Mouse (Mus musculus): ENCODE results near the gene Frem3. TPM values are rescaled to one million over a fixed set of nuclear protein-coding genes. Genes with fewer than 3 reads are reported as not detected.

Frem3 gene
- polyA plus RNA-seq, 1 experiment from 2014 or later = 0.01 TPM

DNA sequence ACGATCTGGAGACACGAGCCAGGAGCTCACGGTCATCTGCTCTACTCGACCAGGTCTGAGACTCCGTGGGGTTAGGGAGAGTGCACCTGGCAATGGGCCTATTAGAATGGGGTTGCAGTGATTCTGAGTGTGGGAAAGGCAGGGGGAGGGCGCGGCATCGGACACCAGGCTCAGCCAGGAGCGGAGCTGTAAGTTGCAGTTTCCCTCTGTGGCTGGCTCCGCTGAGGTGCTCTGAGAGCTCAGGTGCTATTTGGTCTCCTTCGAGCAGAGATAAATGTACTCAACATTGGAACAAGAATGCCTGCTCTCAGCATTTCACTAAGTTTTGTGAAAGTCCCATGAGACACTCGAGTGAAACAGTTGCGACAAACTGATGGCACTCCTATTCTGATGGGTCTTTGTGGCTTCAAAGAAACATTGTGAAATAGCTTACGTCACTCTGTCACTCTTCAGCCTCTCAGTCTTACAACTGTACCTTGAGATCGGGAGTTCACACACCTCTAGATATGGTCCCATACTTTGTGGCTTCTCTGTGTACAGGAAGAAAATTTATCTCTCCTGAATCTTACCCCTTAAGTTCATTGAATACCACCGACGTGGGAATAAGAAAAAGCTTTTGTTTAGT, 58.5 kb downstream of the Frem3 start:
- no peak overlapping the region for H3K9ac ChIP-seq (ENCODE audit: low read length)
- no peak overlapping the region for H3K27ac ChIP-seq (ENCODE audit: low read depth, low read length)
- WGBS = 83% methylated on average over 17 of the region's 17 CpGs
- no peaks in the 10 kb centered on the region for H3K27me3 ChIP-seq (ENCODE audit: control insufficient read depth, insufficient read depth, low read length)
- no peak for ATAC-seq (ENCODE audit: low FRiP score)
- H3K9me3 ChIP-seq (ENCODE audit: control insufficient read depth, low read length) = no peaks in the 10 kb centered on the region
- H3K36me3 ChIP-seq (ENCODE audit: control insufficient read depth, insufficient read depth, low read length) = no peaks in the 10 kb centered on the region
- no peak overlapping the region for H3K4me2 ChIP-seq
- H3K4me1 ChIP-seq (ENCODE audit: control insufficient read depth, insufficient read depth, low read length) = no peaks in the 10 kb centered on the region
- H3K4me3 ChIP-seq (ENCODE audit: low read depth, low read length) = no peak overlapping the region
- DNase-seq (ENCODE audit: low spot score, missing footprints) = no peak

DNA sequence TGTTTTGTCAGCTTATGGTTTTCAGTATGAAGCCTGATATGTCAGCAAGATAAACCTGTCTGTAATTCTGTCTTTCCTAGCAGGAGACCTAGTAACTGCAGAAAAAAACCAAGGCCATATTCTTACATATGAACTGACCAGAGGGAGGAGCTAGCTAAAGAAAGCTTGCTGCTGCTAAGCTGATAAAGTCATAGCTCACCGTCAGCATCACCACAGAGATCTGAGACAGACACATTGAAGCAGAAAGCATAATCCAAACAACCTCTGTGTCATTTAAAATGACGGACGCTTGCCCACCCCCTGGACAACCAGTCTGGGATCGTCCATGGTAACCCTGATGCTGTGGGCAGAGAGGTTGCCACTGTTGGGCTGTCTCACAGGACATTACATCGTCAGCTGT, 71.7 kb downstream of the Frem3 start:
- H3K36me3 ChIP-seq (ENCODE audit: control insufficient read depth, insufficient read depth, low read length) = no peaks in the 10 kb centered on the region
- no peak overlapping the region for H3K27ac ChIP-seq (ENCODE audit: low read depth, low read length)
- DNase-seq (ENCODE audit: low spot score, missing footprints) = peak; percentile 59
- H3K4me1 ChIP-seq (ENCODE audit: control insufficient read depth, insufficient read depth, low read length) = no peaks in the 10 kb centered on the region
- no peaks in the 10 kb centered on the region for H3K9me3 ChIP-seq (ENCODE audit: control insufficient read depth, low read length)
- no peak overlapping the region for H3K4me3 ChIP-seq (ENCODE audit: low read depth, low read length)
- no peak for ATAC-seq (ENCODE audit: low FRiP score)
- H3K27me3 ChIP-seq (ENCODE audit: control insufficient read depth, insufficient read depth, low read length) = no peaks in the 10 kb centered on the region
- H3K4me2 ChIP-seq = no peak overlapping the region
- WGBS = 79% methylated on average over 5 of the region's 5 CpGs
- no peak overlapping the region for H3K9ac ChIP-seq (ENCODE audit: low read length)

DNA sequence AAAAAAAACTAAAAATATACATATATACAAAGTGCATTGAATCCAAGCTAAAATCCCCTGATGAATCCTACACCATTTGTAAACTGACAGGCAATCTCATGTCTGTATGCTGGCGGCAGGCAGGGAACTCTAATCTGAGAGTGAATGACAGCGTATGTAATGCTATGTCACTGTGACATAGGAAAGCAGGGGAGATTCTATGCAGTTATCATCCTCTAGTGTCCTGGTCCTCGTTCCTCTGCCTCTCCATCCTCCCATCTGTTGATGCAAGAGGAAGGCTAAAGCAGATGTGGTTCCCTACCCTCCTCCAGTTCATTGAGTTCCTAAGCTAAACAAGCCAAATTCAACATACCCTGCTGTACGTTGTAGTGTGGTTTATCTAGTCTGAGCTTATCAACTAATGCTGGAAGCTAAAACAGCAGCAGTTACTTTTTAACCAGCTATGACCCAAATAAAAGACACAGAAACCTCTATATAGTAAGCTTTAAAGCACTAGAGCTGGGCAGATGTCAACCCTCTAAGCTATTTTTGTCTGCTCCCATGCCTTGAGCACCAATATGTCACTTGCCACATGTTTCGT, 73.0 kb downstream of the Frem3 start:
- Histone ChIP-seq H3K4me3 (ENCODE audit: low read depth, low read length) (no peak overlapping the region), H3K9ac (ENCODE audit: low read length) (no peak overlapping the region), H3K36me3 (ENCODE audit: control insufficient read depth, insufficient read depth, low read length) (no peaks in the 10 kb centered on the region), H3K27ac (ENCODE audit: low read depth, low read length) (no peak overlapping the region), H3K9me3 (ENCODE audit: control insufficient read depth, low read length) (no peaks in the 10 kb centered on the region), H3K4me1 (ENCODE audit: control insufficient read depth, insufficient read depth, low read length) (no peaks in the 10 kb centered on the region), H3K4me2 (no peak overlapping the region), H3K27me3 (ENCODE audit: control insufficient read depth, insufficient read depth, low read length) (no peaks in the 10 kb centered on the region)
- DNase-seq (ENCODE audit: low spot score, missing footprints) (no peak), ATAC-seq (ENCODE audit: low FRiP score) (no peak)
- 83% methylated on average over 5 of the region's 5 CpGs for WGBS

DNA sequence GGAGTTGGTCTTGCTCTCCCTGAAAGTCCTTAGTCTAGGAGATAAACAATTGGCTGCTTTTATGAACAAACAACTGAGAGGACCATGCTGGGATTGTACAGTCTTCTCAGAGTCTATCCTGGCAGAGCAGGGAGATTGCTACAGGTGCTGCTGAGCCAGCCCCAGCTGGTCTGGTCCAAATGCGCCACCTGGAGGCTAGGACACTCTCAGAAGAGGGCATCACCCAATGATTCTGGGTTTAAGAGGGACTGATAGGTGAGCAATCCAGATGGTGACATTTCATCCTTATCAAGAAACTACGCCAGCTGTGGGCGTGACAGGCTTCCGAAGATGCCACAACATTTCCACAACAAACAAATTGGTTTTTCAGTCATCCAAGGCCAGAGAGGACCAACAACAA, 77.3 kb downstream of the Frem3 start:
- ATAC-seq (ENCODE audit: low FRiP score) = peak; percentile 57; the same call in 1 of the 2 replicates
- WGBS = 51% methylated on average over 4 of the region's 4 CpGs
- H3K27me3 ChIP-seq (ENCODE audit: control insufficient read depth, insufficient read depth, low read length) = no peaks in the 10 kb centered on the region

DNA sequence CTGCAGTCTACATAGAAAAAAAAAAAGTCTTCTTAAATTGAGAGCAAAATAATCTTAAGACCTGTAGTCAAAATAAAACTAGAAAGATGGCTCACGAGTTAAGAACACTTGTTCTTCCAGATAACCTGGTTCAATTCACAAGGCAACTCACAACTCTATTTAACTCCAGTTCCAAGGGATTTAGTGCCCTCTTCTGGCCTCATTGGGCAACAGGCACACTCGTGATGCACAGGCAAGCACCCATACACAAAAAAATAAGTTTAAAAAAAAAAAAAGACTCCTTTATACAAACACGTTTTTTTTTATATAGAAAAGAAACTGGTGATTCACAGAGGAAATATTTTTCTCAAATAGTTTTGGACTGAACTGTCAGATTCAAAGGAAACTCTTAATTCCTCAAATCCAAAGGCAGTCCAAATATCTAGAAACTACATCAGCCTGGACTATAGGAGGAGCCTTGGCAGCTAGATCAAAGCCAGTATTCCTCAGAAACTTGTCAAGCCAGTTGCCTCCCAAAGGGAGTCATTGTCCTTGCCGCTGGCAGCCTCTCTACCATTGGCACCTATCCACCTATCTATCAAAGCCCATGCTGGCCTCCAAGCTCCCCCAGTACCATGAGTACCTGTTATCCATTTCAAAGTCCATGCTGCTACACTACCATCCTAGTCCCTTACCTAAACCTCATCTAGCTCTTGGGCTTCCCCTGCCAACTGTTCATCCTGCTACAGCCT, 100.0 kb downstream of the Frem3 start:
- 89% methylated on average over 4 of the region's 4 CpGs for WGBS
- no peaks in the 10 kb centered on the region for H3K9me3 ChIP-seq (ENCODE audit: control insufficient read depth, low read length)
- no peak for ATAC-seq (ENCODE audit: low FRiP score)
- H3K4me1 ChIP-seq (ENCODE audit: control insufficient read depth, insufficient read depth, low read length) = no peaks in the 10 kb centered on the region
- no peak overlapping the region for H3K27ac ChIP-seq (ENCODE audit: low read depth, low read length)
- H3K27me3 ChIP-seq (ENCODE audit: control insufficient read depth, insufficient read depth, low read length) = no peaks in the 10 kb centered on the region
- H3K9ac ChIP-seq (ENCODE audit: low read length) = no peak overlapping the region
- no peak overlapping the region for H3K4me2 ChIP-seq
- DNase-seq (ENCODE audit: low spot score, missing footprints) = no peak
- peaks cover 23% of the 10 kb centered on the region for H3K36me3 ChIP-seq (ENCODE audit: control insufficient read depth, insufficient read depth, low read length)
- no peak overlapping the region for H3K4me3 ChIP-seq (ENCODE audit: low read depth, low read length)

More for the DNA sequence above, 77.3 kb downstream of the Frem3 start:
- Histone ChIP-seq H3K27ac (ENCODE audit: low read depth, low read length) (no peak overlapping the region), H3K36me3 (ENCODE audit: control insufficient read depth, insufficient read depth, low read length) (no peaks in the 10 kb centered on the region), H3K4me2 (no peak overlapping the region), H3K4me1 (ENCODE audit: control insufficient read depth, insufficient read depth, low read length) (no peaks in the 10 kb centered on the region), H3K9ac (ENCODE audit: low read length) (no peak overlapping the region), H3K9me3 (ENCODE audit: control insufficient read depth, low read length) (no peaks in the 10 kb centered on the region), H3K4me3 (ENCODE audit: low read depth, low read length) (no peak overlapping the region)
- peak; percentile 80 for DNase-seq (ENCODE audit: low spot score, missing footprints)

- H3K27ac ChIP-seq (ENCODE audit: low read depth, low read length) = no peak overlapping the region
- H3K9ac ChIP-seq (ENCODE audit: low read length) = no peak overlapping the region
- DNase-seq (ENCODE audit: low spot score, missing footprints) (no peak), ATAC-seq (ENCODE audit: low FRiP score) (no peak)
- H3K9me3 ChIP-seq (ENCODE audit: control insufficient read depth, low read length) = no peaks in the 10 kb centered on the region
- H3K4me3 ChIP-seq (ENCODE audit: low read depth, low read length) = no peak overlapping the region
- 82% methylated on average over 1 of the region's 1 CpGs for WGBS
- peaks cover 15% of the 10 kb centered on the region for H3K36me3 ChIP-seq (ENCODE audit: control insufficient read depth, insufficient read depth, low read length)
- H3K4me2 ChIP-seq = no peak overlapping the region
- no peaks in the 10 kb centered on the region for H3K27me3 ChIP-seq (ENCODE audit: control insufficient read depth, insufficient read depth, low read length)
- H3K4me1 ChIP-seq (ENCODE audit: control insufficient read depth, insufficient read depth, low read length) = no peaks in the 10 kb centered on the region
Observed at GRCm38 (mm10) chr8:80714461-80714860, 103.6 kb downstream of the Frem3 start.

DNA sequence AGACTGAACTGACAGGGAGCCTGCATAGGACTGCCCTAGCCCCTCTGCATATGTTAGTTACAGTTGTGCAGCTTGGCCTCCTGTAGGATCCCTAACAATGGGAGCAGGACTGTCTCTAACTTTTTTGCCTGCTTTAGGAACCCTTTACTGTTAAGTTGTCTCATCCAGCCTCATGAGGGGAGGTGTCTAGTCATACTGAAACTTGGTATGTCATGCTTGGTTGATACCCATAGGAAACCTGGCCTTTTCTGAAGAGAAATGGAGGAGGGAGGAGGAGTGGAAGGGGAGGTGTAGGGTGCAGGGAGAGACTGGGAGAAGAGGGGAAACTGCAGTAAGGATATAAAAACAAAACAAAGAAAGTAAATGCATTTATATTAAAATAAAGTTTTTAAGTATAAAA, 121.4 kb downstream of the Frem3 start:
- Histone ChIP-seq H3K27ac (ENCODE audit: low read depth, low read length) (no peak overlapping the region), H3K4me3 (ENCODE audit: low read depth, low read length) (no peak overlapping the region), H3K4me1 (ENCODE audit: control insufficient read depth, insufficient read depth, low read length) (no peaks in the 10 kb centered on the region), H3K9me3 (ENCODE audit: control insufficient read depth, low read length) (no peaks in the 10 kb centered on the region), H3K9ac (ENCODE audit: low read length) (no peak overlapping the region), H3K27me3 (ENCODE audit: control insufficient read depth, insufficient read depth, low read length) (no peaks in the 10 kb centered on the region), H3K4me2 (no peak overlapping the region), H3K36me3 (ENCODE audit: control insufficient read depth, insufficient read depth, low read length) (peaks cover 17% of the 10 kb centered on the region)
- no peak for ATAC-seq (ENCODE audit: low FRiP score)
- DNase-seq (ENCODE audit: low spot score, missing footprints) = no peak

DNA sequence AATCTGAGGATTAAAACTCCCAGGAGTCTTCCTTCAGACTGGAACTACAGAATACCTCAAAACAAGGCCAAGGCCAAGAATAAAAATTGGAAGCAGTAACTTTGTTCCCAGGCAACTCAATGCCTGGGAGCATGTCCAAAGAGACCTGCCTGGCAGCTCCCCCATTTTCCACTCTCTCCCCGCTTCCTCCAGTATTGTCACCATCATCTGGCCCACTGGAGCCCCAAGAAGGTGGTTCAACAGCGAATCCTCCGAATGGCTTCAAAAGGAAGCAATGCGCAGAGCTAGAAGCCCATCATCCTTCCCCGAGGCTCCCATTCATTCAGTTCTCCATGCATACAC, 127.1 kb downstream of the Frem3 start:
- no peaks in the 10 kb centered on the region; the same call in 1 of the 2 replicates for H3K36me3 ChIP-seq (ENCODE audit: control insufficient read depth, insufficient read depth, low read length)
- H3K27me3 ChIP-seq (ENCODE audit: control insufficient read depth, insufficient read depth, low read length) = no peaks in the 10 kb centered on the region
- H3K27ac ChIP-seq (ENCODE audit: low read depth, low read length) = peak overlapping the region; percentile 100
- ATAC-seq (ENCODE audit: low FRiP score) (no peak), DNase-seq (ENCODE audit: low spot score, missing footprints) (no peak)
- peaks cover 5% of the 10 kb centered on the region; the same call in 1 of the 2 replicates for H3K4me1 ChIP-seq (ENCODE audit: control insufficient read depth, insufficient read depth, low read length)
- no peaks in the 10 kb centered on the region for H3K9me3 ChIP-seq (ENCODE audit: control insufficient read depth, low read length)
- 1% methylated on average over 5 of the region's 5 CpGs for WGBS
- peak overlapping the region; percentile 90 for H3K4me3 ChIP-seq (ENCODE audit: low read depth, low read length)
- H3K4me2 ChIP-seq = peak overlapping the region; percentile 82
- H3K9ac ChIP-seq (ENCODE audit: low read length) = peak overlapping the region; percentile 98

GRCm38 (mm10) chr8:80738388-80739154, 127.7 kb downstream of the Frem3 start:
- DNase-seq (ENCODE audit: low spot score, missing footprints) = peak; percentile 95
- Histone ChIP-seq H3K4me3 (ENCODE audit: low read depth, low read length) (peak overlapping the region; percentile 90), H3K27ac (ENCODE audit: low read depth, low read length) (peak overlapping the region; percentile 100), H3K9ac (ENCODE audit: low read length) (peak overlapping the region; percentile 98), H3K27me3 (ENCODE audit: control insufficient read depth, insufficient read depth, low read length) (no peaks in the 10 kb centered on the region), H3K4me2 (peak overlapping the region; percentile 82), H3K9me3 (ENCODE audit: control insufficient read depth, low read length) (no peaks in the 10 kb centered on the region), H3K36me3 (ENCODE audit: control insufficient read depth, insufficient read depth, low read length) (no peaks in the 10 kb centered on the region), H3K4me1 (ENCODE audit: control insufficient read depth, insufficient read depth, low read length) (peaks cover 5% of the 10 kb centered on the region; the same call in 1 of the 2 replicates)
- peak; percentile 83 for ATAC-seq (ENCODE audit: low FRiP score)
- under 1% methylated on average over 82 of the region's 84 CpGs for WGBS
